Mouse (Mus musculus) layer of hippocampus, postnatal 36 days (tissue): Measurements from ENCODE around the gene Xrcc3. TPM values are rescaled to one million over a fixed set of nuclear protein-coding genes. Genes with fewer than 3 reads are reported as not detected.

Source experiments
- DNase-seq, 2 experiments: peaks; one replicate each; pipeline ENCODE4 v3.0.0; 2022
- total RNA-seq, 2 experiments: library from RNA; stranded (reverse); gene quantifications; 2 replicates each; pipeline ENCODE4 v1.2.3; 2021

Gene Xrcc3
- total RNA-seq, 2 experiments from 2014 or later = 3.4 to 4.5 TPM

DNA sequence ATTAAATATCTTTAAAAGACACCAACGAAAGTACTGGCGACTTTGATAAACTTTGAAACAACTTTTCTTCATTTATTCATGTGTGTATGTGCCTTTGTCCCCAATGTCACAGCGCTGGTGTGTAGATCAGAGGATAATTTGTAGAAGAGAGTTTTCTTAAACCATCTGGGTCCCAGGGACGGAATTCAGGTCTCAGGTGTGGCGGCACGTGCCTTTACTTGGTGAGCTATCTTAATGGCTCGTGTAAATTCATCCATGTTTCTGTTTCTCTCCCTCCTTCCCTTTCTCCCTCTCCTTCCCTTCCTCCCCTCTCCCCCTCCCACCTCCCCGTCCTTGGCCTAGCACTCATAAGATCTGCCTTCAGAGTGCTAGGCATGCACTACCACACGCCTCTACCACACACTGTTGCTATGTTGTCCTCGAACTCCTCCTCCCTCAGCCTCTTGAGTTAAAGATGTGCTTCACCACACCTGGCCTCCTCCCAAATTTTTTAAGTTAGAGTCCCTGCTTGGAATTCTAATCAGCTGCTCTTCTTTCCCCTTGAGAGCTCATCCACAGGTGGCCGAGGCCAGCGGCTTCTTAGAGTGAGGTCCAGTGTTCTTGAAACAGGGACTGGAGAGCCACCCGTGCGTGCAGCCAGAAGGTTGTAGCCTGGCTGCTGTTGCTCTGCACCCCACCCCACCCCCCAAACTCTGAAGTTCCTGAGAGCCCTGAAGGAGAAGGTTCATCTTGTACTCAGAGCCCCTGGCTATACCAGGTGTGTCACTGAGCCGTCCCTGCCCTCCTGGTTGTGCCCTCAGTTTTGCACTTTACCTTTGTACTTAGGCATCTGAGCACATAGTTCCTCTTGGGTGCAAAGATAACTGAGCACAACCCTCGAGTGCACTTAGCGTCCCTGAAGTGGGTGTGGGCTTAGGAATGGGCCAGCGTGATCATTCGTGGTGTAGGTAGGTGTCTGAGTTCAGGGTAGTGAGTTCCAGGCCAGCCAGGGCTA, 1.4 kb upstream of the Xrcc3 start:
- no peak for DNase-seq

DNA sequence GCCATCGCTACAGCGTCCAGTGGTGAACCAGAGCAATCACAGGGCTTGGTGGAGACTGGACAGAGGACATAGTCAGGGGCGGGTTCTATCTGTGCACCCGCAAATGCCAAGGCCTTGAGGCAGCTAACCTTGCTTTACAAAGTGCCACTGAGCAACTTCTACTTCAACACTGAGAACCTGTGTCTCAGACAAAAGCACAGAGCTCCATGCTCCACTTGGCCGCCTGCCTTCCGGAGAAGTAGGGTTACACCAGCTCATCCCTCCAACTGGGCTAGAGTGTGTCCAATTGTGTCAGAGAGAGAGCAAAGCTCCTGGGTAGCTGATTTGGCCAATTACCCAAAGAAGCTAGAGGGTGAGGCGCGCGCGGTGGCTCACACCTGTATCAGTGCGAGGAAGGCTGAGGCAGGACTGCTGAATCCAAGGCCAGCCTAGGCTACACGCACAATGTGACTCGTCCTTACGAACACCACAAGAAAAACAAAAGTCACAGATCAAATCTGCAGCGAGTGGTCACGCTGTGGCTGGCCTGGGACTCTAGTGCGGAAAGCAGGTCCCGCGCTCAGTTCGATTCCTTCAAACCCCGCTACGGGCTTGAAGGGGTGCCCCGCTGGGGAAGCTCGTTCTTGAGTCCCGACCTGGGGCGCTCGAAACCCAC, 435 bp downstream of the Xrcc3 start:
- DNase-seq = no peak

DNA sequence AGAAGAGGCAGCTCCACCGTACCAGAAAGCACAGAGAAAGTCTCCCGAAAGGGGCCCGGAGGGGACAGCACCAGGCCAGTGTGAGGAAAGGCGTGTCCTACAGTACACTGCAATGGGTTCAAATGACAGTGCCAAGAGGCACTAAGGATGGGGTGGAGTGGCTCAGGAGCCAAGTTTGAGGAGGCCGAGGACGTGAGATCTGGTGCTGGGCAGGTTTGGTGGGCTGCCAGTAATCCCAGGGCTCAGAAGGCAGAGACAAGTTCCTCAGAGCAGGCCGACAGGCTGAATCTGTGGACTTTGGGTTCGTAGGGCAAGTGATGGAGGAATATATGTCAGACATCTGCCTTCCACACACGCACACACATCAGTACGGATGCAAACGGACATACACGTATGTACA, 1.1 kb downstream of the Xrcc3 start:
- no peak for DNase-seq

DNA sequence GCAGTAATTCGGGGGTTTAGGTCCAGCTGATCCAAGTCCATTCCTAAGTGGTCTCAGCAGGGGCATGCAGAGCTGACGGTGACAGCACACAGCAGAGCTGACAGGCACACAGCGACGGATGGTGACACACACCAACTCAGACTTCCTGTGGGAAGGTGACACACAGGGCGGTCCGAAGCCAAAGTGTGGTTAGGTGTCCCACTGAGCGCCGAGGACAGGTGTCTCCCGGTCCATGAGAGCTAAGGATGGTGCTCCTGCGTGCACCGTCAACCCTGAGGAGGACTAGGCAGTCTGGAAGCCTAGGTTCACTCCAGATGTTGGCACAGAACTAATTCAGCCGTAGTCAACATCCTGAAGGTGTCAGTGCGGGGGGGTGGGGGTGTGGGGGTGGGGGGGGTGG, 1.6 kb downstream of the Xrcc3 start:
- no peak for DNase-seq

DNA sequence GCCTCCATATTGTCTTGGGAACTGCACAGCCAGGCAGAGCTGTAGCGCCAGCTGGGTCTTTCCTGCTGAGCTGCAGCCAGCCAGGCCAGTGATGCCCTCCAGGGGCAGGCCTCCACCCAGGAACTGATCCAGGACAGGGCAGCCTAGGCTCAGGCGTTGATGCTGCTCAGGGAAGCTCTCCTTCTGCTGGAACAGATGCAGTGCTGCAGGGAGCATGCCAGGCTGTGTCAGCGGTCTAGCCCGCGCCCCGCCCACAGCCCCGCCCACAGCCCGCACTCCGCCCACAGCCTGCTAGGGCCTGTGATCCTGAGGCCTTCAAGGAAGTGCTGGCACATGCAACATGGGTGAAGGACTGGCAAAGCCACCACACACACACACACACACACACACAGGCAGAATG, 3.9 kb downstream of the Xrcc3 start:
- DNase-seq = peak; percentile 65 to 73

DNA sequence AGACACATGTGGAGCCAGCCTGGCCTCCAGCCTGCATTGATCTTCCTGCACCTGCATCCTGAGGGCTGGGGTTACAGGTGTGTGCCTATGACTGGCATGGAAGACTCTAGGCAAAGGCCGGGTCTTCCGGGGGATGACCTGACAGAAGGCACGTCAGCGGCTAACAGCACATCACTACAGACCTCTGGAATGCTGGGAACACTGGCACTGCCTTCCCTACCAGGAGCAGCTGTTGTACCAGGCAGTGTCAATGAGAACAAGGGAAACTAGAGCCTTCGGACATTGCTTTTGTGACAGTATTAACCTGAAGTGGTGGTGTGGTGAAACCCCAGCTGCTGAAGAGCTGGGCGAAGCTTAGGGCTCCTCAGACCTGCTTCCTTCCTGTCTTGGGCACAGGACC, 4.9 kb downstream of the Xrcc3 start:
- DNase-seq = no peak

DNA sequence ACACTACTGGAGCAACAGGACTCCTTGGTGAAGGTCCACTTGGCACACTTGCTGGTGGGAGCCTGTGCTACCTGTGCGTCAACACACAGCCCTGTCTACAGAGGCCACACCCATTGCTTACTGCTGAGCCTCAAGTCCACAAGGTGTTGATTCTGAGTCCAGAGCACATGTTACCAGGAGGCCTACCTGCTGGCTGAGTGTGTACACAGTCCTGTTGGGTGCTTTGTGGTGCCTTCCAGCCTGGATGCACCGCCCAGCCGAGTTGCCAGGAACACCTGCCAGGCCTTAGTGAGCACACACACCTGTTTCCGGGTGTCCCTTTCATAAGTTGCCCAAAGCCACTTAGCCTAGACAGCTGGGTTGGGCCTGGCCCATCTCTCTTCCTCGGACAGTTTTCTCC, 10.1 kb downstream of the Xrcc3 start:
- no peak for DNase-seq

DNA sequence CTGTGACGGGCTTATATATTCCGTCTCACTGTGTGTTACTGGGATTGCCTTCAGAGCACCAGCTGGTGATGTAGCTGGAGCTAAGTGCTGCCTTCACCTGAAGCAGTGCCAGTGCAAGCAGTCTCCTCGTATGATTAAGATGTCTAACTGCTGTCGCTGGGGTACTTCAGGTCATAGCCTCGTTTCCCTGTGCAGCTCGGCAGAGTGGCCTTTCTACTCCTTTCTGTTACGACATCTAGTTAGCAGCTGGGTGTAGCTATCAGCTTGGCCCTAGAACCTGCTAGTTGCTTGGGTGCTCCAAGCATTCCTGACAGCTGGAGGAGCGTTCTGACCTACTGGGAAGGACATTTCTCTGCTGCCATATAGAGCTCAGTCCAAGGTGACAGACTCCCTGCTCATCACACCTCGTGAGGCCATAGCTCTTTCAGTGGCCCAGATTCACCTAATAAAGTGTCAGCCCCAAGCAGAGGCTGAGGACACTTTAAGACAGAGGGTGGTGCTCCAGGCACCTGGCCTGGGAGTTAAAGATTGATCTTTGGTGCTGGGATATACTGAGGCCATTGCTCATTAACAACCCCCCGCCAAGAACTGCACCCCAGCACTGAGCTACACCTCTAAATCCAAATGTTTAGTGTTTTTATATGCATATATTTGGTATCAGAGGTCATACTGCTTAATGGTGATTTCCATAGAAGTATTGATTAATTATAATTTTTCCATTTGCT, 13.1 kb downstream of the Xrcc3 start:
- no peak for DNase-seq

DNA sequence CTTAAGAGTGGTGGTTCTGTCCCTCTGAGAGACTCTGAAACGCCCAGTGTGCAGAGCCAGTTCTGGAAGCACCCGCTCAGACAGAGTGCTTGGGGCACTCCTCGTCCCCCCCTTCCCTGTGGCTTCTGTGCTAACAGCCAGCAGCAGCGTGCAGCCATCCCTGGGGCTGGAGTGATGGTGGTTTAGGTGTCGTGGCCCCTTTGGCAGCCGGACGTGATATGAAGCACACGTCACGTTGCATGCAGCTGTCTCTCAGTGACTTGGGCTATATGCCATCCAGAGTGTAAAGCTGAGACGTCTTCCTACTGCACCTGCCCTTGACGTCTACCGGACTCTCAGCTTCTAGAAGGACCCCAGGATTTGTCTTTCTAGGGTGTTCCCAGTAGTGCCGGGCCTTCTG, 15.2 kb downstream of the Xrcc3 start:
- no peak for DNase-seq

DNA sequence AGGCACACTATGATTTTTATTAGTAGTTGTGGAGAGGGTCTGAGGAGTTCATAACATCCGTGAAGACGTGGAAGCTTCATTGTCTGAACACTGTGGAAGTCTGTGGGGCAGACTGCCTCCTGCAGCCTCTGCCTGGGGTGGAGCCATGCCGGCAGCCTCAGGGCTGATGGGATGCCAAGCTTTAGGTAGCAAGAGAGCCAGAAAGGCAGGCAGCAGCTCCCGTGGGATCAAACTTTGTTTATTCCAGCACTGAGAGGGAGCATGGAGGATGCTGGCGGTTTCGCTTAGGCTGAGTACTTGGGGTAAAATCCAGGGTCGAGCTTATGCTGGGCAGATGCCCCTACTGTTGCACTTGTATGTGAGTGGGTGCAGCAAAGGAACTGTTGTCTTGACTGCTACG, 16.4 kb downstream of the Xrcc3 start:
- no peak for DNase-seq

DNA sequence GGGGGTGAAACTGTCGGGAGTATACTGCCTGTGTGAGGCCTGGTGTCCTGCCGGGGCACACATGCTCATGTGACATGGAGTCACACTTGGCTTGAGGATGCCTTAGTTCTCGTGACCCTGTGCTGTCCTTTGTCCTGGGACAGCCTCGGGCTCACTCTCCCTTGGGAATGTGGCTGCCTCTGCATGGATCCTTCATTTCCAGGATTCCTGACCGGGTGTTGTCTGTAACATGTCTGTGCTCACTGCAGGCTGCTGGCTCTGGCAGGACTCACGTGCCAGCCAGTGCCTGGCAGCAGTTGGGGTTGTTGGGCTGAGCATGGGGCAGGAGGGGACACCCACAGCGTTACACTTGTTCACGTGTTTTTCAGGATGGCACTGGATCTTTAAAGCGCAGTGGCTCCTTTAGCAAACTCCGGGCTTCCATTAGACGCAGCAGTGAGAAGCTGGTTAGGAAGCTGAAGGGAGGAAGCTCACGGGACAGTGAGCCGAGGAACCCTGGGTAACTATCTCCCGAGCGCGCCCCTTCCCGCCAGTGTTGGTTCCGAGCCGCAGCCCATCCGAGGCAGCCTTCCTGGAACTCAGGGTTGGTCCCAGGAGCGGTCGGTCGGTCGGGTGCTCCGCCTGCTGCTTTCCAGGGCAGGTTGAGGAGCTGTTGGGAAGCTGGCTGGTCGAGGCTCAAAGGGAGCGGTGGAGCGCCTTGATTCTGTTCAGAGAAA, 18.3 kb downstream of the Xrcc3 start:
- no peak for DNase-seq

DNA sequence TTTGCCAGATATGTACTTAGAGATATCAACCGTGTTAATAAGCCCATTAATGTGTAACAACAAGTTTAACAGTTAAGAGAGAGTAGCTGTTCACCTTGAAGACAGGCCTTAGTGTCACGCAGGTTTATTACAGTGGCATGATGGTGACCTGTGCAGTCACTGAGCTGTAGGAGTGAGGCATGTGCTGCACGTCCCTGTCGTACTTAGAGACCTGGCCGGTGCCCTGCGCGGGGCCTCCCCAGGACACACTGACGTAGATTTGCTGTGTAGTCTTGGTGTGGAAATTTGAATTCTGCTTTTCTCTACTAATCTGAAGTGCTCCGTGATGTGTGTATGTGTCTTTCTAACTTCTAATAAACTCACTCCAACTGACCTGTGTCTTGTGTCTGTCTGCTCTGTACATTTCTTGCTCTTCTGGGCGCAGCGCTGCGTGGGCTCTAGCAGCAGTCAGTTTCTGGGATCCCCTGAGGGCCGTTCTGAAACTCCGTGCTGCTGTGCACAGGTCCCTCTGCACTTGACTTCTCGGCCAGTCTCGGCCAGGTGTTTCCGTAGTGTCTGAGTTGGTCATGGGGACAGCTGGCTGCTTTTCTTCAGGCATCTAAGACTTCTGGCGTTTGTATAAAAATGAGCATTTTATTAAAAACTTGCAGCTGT, 19.0 kb downstream of the Xrcc3 start:
- DNase-seq = no peak

DNA sequence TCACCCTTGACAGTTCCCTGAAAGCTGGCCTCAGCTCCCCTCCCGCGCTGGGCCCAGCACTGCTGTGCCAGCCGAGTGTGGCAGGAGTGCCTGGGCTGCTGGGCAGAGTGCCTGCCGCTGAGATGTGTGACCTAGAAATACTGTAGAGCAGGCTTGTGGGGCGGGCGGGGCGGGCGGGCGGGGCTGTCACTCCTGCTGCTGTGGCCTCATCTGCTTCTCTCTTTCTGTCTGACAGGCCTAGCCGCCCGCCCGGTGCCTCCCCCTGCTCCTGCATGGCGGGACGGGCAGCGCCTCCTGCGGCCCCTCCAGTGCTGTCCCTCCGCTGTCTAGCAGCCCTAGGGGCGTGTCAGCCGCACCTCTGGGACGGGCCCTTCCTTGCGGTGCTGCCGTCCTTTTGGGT, 19.6 kb downstream of the Xrcc3 start:
- no peak for DNase-seq

DNA sequence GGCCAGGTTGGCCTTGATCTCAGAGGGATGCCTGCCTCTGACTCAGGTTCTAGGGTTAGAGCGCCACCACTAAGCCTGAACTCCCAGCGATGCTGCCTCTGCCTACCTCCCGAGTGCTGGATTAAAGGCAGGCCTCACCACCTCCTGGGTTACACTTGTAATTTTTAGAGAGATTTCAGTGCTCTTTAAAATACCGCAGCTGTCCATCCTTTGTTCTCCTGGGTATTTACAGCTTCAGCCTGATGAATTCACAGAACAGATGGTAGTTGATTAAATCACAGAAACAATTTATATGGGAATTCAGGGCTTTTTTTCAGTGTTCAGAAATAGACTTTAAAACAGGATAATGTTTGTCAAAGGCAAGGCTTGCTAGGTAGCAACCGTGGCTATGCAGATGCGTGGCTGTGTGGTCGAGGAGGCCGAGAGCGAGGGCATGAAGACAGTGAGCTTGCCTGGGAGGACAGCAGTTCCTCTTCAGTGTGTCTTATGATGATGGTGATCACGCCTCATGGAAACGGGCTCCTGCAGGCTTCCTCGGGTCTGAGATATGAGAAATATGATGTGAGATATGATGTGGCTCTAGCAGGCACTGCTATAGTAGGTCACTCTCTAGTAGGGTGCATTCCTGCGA, 22.1 kb downstream of the Xrcc3 start:
- no peak for DNase-seq

DNA sequence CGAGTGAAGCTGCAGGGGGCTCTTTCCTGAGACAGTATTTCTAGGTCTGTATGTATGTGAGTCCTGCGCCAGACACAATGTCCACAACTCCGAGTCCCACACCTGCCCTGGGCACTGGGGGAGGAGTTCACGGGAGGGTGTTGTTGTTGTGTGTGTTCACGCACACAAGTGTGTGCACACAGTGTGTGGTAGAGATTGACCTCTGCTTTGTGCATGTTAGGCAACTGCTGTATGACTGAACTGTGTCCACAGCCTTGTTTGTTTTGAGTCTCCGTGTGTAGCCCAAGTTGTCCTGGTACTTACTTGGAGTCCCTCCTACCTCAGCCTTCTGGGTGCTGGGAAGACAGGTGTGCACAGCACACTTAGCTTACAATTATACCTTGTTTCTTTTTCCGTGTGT, 23.0 kb downstream of the Xrcc3 start:
- no peak for DNase-seq

DNA sequence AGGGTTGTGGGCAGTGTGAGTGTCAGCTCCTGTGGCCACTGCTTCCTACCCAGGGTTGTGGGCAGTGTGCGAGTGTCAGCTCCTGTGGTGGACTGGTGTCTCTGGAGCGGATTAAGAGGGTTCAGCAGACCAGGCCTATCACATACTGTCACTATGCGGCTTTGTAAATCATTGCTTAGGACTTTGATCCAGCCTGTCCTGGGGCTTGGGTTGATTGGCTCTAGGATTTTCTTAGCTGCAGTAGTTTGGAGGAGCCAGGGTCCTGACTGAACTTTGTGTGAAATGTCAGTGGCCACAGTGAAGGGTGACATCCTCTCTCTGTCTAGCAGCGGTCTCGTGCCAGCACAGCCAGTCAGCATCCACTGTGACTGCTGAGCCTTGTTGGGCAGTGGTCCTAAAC, 23.6 kb downstream of the Xrcc3 start:
- DNase-seq = no peak

DNA sequence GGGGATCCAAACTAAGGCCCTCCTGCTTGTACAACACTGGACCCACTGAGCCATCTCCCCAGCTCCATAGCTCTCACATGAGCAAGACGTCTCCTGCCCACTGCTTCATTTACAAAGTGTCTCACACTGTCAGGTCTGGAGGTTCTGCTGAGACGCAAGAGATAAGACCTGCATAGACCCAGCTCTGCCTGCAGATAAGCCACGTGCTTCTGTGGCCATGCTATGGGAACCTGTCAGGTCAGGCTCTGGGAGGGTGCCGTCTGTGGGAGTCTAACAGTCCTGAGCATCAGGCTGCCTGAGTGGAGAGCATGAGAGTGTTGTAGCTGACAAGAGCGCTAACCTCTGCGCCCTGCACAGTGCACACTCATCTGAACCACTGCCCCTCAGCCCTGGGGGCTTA, 26.7 kb downstream of the Xrcc3 start:
- no peak for DNase-seq

DNA sequence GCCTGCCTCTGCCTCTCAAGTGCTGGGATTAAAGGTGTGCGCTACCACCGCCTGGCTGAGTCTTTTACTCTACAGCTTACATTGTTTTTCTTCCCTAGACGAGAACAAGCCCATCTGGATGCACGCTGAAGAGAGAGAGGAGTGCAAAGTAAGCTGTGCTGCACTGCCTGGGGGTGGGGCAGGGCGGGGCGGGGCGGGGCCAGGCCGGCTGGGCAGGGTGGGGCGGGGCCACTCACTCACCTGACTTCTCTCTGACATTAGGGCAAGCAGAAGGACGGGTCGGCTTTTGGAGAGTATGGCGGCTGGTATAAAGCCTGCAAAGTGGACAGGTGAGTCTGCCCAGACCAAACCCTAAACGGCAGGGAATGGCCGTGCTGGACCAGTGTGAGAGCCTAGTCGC, 28.5 kb downstream of the Xrcc3 start:
- no peak for DNase-seq

DNA sequence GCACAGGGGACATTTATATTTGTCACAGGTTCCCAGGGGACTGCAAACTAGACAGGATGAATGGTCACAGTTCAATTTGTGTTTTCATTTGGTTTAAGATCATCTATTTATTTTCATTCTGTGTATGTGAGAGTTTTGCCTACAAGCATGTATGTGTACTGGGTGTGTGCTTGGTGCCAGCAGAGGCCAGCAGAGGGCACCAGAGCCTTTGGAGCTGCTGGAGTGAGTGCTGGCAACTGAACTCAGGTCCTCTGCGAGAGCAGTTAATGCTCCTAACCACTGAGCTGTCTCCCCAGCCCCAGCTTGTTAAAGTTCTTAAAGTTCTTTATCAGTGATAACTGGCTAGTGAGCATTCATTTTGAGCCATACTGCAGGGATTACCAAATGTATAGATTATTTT, 34.1 kb downstream of the Xrcc3 start:
- no peak for DNase-seq

DNA sequence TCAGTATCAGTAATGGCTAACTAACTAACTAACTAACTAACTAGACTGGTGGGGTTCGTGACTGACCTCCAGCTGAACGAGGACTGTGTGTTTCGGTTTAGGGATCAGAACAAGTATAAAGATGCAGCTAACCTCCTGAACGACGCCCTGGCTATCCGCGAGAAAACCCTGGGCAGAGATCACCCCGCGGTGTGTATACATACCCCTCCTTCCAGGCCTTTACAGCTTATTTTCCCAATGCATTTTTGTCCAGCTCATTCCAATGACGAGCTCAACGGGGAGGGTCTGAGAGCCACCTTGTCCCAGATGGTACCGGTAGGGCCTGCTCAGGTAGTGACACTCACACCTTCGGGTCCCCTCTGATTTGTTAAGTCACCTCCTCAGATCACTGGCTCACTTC, 35.8 kb downstream of the Xrcc3 start:
- no peak for DNase-seq

DNA sequence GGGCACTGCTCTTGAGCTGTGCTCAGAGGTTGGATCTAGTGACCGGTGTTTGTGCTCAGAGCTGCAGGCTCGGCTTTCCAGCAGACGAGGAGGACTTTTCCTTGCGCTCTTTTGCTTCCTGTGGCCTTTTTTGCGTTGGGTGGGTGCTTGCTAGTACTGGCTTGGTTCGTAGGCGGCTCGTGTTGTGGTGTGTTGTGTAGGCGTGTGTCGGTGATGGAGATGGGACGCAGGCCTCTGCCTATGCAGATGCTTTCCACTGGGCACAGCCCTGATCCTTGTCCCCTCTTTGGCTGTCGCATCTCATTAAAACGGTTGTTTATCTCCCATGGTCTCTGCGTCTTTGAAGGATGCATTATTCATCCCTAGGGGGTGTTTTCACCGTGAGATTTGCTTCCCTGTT, 38.8 kb downstream of the Xrcc3 start:
- DNase-seq = no peak

DNA sequence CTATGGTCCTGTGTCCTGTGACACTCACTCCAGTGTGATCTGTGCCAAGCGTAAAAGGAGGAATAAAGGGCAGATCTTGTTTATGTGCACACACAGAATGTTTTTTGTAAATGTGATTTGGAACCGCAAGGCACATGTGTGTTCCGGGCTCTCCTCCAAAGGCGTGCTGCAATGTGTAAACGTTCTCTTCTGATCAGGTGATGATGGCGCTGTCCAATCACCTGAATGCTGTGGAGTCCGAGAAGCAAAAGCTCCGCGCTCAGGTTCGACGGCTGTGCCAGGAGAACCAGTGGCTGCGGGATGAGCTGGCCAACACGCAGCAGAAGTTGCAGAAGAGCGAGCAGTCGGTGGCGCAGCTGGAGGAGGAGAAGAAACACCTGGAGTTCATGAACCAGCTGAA, 39.5 kb downstream of the Xrcc3 start:
- no peak for DNase-seq
